Mouse (Mus musculus) T-helper 1 cell (primary cell): Measurements from ENCODE around the gene Ctns.

ENCODE experiments used
- in situ Hi-C: fragments of 300-600 bp; cut with MboI, MseI; formaldehyde crosslinking; loops from one replicate; pipeline ENCODE4 v1.15.1; 2025; ENCODE audit warnings: high pct_unique_total_duplicates

The Ctns gene

GRCm38 (mm10) chr11:73146026-73146974, 52.5 kb downstream of the Ctns start:
- in situ Hi-C loops: loop anchor here (10.0 kb wide), 1 partner anchor 1561 kb away; no protein-coding TSS in a partner anchor

DNA sequence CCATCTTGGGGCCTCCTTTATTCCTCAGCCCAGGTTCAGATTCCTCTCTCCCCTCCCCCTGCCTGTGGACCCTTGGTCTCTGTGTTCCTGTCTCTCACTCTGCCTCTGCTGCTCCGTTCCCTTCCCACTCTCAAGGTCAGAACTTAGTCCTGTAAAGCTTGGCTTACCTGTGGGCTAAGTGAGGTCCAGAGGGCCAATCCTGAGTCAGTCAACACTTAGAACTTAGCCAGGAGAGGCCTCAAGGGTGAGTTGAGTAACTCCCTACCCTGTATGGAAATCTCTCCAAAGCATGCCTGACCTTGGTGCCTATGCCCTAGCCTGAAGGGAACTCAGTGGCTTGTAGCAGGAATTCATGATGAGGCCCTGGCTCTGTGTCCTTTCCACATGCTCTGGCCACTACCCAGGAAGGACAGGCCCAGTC, 54.6 kb downstream of the Ctns start:
- in situ Hi-C loops: loop anchor here (5.0 to 10.0 kb wide), 2 partner anchors 1233 to 1559 kb away; no protein-coding TSS in a partner anchor

DNA sequence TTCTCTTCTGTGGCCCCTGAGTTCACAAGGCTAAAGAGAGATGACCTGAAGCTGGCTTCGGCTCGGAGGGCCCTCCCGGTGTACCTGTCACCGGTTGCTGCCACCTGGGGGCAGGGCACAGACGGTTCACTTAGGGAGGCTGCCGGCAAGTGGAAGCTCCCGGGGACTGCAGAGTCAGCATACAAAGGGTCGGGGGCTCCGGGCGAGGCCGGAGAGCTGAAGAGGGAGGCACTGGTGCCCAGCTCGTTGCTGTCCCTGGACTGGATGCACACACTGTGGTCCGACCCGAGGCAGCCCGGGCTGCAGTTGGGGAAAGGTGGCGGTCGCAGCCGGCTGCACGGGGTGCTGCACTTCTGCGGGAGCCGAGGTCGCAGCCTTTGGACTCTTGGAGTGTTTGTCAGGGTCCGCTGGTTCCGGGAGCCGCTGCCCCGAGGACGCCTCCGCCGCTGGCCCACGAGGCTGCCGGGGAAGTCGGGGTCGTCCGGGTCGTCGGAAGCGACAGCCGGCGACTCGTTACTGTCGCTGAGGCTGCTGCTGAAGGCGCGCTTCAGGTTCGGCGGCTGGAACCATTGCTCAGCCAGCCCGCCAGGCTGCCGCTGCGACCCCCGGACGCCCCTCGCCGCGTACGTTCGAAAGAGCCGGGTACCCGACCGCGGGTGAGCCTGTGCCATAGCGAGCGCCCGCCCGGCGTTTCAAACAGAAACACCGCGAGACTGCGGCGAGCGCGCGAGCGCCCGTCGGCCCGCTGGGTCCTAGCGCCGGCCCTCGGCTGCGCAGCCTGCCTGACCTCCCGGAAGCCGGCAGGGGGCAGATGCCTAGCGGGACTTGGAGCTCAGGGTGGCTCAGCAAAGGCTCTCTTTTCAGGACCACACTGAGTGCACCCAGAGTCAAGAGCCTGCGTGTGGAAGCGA, 61.0 kb downstream of the Ctns start, which contains the start of gene Haspin:
Haspin (minus strand) TSS at position 704 of the 911 bp plus-strand sequence.
- in situ Hi-C loops: no loop called here

GRCm38 (mm10) chr11:73137116-73137515, 61.7 kb downstream of the Ctns start:
- in situ Hi-C loops: no loop called here

GRCm38 (mm10) chr11:73136587-73136986, 62.3 kb downstream of the Ctns start:
- in situ Hi-C loops: no loop called here

DNA sequence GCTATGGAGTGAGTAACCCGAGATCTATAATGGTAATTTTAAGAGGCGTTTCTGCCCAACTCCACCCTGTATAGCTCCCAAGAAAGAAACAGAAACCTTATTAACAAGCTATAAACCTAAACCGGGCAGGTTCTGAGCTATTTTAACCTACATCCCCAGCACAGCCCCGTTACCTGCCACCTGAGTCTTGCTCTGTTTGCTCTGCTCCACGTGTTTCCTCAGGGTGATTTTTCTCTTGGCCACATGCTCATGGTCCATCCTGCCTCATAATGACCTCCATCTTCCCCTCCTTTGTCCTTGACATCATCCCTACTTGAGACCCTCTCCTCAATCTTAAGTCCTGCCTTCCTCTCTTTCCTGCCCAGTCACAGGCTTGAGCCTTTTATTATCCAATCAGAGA, 64.6 kb downstream of the Ctns start:
- in situ Hi-C loops: no loop called here
